Mouse (Mus musculus) Patski (cell line): ENCODE measurements around the gene Vwf. TPM values are rescaled to one million over a fixed set of nuclear protein-coding genes. Genes with fewer than 3 reads are reported as not detected.
A peak's percentile ranks its signal among the peaks of the same experiment; 100 is the strongest.

Source experiments
- ATAC-seq: fragments of 100-300 bp; one replicate; pipeline ENCODE4 v1.8.0; 2021
- CTCF ChIA-PET: fragments of 350-600 bp; sonication (Branson Sonifier 250); formaldehyde crosslinking; loops from one replicate; lab custom pipeline; 2022; ENCODE audit warnings: inconsistent platforms; lab: Charles Lee
- POLR2A ChIA-PET: fragments of 350-600 bp; sonication (Branson Sonifier 250); formaldehyde crosslinking; loops from one replicate; lab custom pipeline; 2022; ENCODE audit warnings: antibody characterized with exemption, inconsistent platforms; lab: Charles Lee
- DNase-seq: peaks from one replicate; pipeline ENCODE4 v3.0.0-alpha.2; 2011; ENCODE audit warnings: low read depth, low spot score
- H3K27me3 ChIP-seq: fragments of 371-371 bp; one replicate; pipeline ENCODE4 v1.5.1; 2021
- CTCF ChIP-seq: fragments of 100-300 bp; IDR thresholded peaks from one replicate; pipeline ENCODE4 v1.5.1; 2021
- in situ Hi-C: fragments of 300-500 bp; cut with MboI; formaldehyde crosslinking; loops from 3 replicates; pipeline ENCODE4 v1.11.1; 2018; ENCODE audit warnings: low pct_unique_long_range_greater_than_20kb, mixed read lengths
- polyA plus RNA-seq: library from polyadenylated mRNA; unstranded; gene quantifications from one replicate; pipeline ENCODE4 v1.2.3, GENCODE M21; 2021

The Vwf gene
- polyA plus RNA-seq, 1 experiment from 2014 or later: 0.15 TPM

DNA sequence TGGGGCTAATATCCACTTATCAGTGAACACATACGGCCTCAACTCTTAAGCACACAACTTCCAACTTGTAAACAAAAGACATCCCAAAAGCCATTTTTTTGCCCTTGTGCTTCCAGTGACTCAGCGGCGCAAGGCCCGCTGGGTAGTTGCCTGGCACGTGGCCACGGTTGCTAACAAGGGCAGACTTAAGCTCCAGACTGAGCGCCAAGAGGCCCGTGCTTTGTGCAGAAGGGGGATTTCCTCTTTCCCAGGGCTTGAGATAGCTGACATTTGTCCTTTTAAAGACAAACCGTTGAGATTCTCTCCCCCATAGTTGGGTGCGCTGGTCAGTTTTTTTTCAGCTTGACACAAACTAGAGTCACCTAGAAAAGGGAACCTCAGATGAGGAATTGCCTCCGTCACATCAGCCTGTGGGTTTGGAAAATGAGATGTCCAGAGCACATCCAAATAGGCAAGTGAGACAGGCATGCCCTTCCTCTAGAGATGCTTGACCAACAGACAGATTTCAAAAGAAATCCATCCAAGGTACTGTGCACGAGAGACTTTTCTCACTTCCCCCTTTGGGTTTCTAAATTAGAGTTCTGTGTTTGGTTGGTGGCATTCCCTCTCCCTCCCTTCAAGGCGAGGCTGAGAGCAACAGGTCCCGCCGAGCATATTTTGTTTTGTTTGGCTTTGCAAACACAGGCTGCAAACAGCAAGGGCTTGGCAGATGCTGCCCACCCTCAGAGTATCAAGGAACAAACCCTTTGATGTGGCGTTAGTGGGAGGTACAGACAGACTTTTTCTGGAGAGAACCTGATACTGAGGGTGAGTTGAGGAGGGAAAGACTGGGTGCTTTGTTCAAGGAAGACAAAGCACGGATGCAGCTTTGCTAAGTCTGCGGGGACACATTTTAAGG lies 26.0 kb downstream of the Vwf start:
- CTCF ChIA-PET: no interaction called here
- TF ChIP-seq CTCF: no peak
- DNase-seq (no peak), ATAC-seq (no peak)
- in situ Hi-C loops: no loop called here
- POLR2A ChIA-PET: interaction anchor here (0.8 kb wide), 1 partner anchor 148 kb away, joined by 3 read pairs; no protein-coding TSS in a partner anchor
- no peaks in the 10 kb centered on the region for H3K27me3 ChIP-seq

DNA sequence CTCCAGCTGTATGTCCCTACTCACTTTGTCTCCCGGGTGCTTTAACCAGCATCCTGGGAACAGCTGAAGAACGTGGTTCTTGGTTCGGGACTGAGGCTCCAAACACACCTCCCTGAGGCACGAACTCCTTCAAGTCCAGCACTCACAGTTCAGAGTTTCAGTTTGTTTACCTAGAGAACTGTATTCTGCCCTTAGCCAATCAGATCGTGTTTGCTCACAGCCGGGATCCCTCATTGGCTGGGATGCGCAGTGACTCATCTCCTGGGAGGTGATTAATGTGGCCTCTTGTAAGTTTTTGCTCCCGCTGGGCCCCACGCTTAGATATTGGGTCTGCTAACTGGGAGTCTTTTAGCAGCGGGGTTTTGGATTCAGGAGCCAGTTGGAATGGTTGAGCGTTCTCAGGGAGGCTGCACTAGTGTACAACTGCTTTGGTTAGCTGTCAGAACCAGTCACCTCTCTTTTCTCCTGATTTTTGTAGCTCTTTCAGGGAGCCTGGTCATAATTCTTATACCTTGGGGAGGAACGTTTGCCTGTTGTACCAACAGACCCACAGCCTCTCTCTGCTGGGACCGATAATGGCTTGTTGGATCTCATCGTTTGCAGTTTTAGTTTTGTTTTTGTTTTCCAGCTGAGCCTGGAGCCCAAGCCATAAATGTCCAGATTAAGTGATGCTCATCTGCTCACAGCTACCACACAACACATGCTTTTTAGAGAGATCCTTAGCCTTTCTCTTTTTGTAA lies 26.8 kb downstream of the Vwf start:
- POLR2A ChIA-PET: no interaction called here
- in situ Hi-C loops: no loop called here
- CTCF ChIA-PET: no interaction called here
- TF ChIP-seq CTCF: no peak
- H3K27me3 ChIP-seq: no peaks in the 10 kb centered on the region
- ATAC-seq: peak; percentile 53
- no peak for DNase-seq

DNA sequence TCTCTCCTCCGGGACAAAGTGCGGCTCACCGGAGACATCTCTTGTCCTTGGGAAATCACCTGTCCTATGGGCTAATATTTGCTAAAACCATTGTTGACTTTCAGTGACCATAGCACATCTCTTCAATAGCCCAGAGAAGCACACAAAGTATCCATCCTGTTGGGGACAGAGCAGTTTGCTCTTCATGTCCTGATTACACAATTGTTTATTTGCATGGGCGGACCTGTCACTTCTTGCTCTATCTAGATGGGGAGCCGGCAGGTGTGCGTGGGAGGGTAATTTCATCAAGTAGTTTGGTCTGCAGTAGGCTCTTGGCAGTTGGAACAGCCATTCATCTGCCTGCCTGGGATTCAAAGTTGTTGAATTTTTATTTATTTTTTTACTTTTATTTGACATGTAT lies 28.5 kb downstream of the Vwf start:
- no peak for TF ChIP-seq CTCF
- CTCF ChIA-PET: no interaction called here
- in situ Hi-C loops: no loop called here
- H3K27me3 ChIP-seq: no peaks in the 10 kb centered on the region
- DNase-seq (no peak), ATAC-seq (no peak)
- POLR2A ChIA-PET: interaction anchor here (0.6 kb wide), 1 partner anchor 65 kb away, joined by 5 read pairs; no protein-coding TSS in a partner anchor

DNA sequence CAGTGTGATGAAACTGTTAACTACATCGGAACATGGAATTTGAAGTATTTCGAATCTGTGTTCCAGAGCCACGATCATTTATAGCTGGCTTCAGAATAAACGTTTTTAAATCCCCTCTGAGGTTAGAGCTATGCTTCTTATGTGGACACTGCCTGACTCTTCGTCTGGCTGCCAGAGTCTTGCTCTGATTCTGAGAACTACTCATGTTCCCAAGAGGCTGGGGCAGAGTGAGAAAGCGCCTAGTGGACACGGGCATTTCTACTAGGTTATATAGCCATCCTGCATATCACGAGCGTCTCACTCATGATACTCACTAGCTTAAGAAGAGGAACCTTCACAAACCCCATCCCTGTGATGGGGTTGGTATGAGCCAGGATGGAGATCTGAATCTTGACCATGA lies 30.7 kb downstream of the Vwf start:
- in situ Hi-C loops: no loop called here

DNA sequence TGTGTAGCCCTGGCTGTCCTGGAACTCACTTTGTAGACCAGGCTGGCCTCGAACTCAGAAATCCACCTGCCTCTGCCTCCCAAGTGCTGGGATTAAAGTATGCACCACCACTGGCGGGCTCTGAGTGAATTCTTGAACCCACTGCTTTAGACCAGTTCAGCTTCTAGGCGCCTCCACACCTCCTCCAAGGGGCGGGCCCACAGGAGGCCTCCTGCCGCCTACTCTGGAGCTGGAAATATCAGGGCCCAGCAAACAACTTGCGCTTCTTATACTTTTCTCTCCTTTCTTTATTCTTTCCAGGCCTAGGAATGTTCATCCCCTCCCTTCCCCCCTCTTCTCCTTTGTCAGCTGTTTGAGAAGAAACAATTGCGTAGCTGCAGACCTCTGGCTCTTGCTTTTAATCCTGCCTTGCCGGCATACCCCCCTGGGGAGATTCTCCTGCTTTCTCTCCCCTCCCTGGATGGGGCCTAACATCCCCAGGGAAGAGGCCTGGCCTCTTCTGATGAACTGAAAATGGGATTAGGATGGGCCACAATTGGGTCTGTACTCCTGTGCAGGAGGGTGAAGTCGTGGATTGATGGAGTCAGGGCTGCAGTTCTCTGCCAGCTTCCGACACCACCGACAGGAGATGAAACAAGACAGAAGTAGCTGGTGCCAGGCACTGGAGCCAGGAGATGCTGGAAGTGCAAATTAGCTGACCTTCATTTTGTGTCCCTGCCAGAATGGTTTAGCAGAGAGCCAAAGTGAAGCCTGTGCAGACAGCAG lies 31.5 kb downstream of the Vwf start:
- POLR2A ChIA-PET: no interaction called here
- no peak for TF ChIP-seq CTCF
- in situ Hi-C loops: no loop called here

More for the DNA sequence above, 30.7 kb downstream of the Vwf start:
- TF ChIP-seq CTCF: no peak
- no peaks in the 10 kb centered on the region for H3K27me3 ChIP-seq
- POLR2A ChIA-PET: no interaction called here
- CTCF ChIA-PET: no interaction called here
- no peak for DNase-seq
- peak; percentile 8 for ATAC-seq

DNA sequence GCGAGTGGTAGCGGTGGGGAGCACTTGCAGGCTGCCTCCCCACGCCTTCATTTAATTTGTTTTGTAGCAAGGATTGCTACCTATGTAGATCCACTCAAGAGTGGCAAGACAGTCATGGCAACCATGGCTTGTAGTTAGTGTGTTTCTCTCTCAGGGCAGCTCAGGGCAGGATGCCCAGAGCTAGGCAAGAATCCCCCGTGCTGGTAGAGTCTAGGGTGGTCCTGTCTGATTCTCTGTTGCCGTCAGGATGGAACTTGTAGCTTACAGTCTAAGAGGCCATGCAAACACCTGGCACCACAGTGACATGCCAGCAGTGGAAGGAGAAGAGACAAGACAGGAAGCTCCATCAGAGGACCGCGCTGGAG lies 32.1 kb downstream of the Vwf start:
- in situ Hi-C loops: no loop called here
- POLR2A ChIA-PET: no interaction called here
- H3K27me3 ChIP-seq: no peaks in the 10 kb centered on the region
- DNase-seq (no peak), ATAC-seq (no peak)
- TF ChIP-seq CTCF: no peak
- CTCF ChIA-PET: no interaction called here

More for the DNA sequence above, 31.5 kb downstream of the Vwf start:
- no peaks in the 10 kb centered on the region for H3K27me3 ChIP-seq
- ATAC-seq (no peak), DNase-seq (no peak)
- CTCF ChIA-PET: no interaction called here

DNA sequence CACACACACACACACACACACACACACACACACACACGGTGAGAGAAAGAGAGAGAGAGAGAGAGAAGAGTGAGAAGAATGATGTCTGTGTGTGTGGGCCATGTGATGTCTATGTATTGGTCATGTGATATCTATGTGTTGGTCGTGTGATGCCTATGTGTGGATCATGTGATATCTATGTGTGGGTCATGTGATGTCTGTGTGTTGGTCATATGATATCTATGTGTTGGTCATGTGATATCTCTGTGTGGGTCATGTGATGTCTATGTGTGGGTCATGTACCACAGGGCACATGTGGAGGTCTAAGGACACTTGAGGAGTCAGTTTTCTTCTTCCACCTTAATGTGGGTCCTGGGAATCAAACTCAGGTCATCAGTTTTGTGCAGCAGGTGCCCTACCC lies 33.3 kb downstream of the Vwf start:
- no peaks in the 10 kb centered on the region for H3K27me3 ChIP-seq
- no peak for TF ChIP-seq CTCF
- DNase-seq (no peak), ATAC-seq (no peak)
- ChIA-PET CTCF (no interaction called here), POLR2A (no interaction called here)
- in situ Hi-C loops: no loop called here

DNA sequence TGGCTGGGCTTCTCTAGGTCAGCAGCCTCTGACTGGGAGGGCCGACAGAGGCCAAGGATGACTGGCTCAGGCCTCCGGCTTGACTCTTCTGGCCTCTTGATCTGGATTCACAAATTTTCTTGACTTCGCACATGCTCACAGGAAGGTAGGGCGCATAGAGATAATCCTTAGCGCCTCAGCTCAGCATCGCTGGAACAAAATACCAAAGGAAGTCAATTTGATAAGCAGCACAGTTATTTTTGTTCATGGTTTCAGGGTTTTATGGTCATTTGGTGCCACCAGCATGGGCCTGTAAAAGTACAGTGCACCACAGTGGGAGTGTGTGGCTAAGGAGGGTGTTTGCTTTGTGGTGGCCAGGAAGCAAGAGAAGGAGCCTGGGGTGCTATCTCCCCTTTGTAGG lies 37.1 kb downstream of the Vwf start:
- ChIA-PET POLR2A (no interaction called here), CTCF (no interaction called here)
- in situ Hi-C loops: no loop called here
- no peak for TF ChIP-seq CTCF
- DNase-seq: no peak
- no peaks in the 10 kb centered on the region for H3K27me3 ChIP-seq
- ATAC-seq: no peak

DNA sequence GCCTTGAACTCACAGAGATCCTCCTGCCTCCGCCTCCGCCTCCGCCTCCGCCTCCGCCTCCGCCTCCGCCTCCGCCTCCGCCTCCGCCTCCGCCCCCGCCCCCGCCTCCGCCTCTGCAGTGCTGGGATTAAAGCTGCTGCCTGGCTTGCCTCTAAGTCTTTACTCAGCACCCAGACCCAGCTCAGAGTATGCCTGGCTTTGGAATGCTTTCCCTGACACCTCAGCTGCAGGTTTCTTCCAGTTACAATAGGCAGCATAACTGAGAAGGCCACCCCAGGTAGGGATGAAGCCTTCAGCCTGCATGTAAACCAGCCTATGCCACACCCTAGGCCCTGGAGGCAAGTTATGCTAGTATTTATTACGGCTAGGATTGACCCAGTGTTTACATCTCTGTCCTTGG lies 37.7 kb downstream of the Vwf start:
- in situ Hi-C loops: no loop called here
- POLR2A ChIA-PET: no interaction called here
- ATAC-seq (no peak), DNase-seq (no peak)
- TF ChIP-seq CTCF: no peak
- CTCF ChIA-PET: no interaction called here
- H3K27me3 ChIP-seq: no peaks in the 10 kb centered on the region

DNA sequence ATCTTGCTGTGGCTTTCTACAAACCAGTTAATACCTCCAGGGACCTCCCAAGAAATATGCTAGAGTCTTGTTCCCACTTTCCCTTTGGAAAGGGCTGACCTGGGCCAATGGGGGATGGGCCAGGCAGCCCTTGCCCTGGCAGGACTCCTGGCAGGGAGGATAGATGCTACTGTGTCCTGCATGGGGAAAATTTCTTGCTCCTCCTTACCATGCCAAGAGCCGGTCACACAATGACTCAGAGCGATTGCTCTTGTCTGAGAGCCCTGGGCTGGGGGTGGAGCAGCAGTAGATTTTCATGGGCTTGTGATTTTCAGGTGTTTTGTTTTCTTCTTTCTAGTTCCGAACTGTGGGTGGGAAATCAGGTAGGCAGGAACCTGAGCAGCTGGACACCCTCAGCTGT lies 39.0 kb downstream of the Vwf start:
- ChIA-PET POLR2A (no interaction called here), CTCF (interaction anchor here (1.2 kb wide), 1 partner anchor 15 kb away, joined by 3 read pairs; no protein-coding TSS in a partner anchor)
- DNase-seq: no peak

More for the DNA sequence above, 39.0 kb downstream of the Vwf start:
- in situ Hi-C loops: no loop called here
- ATAC-seq: peak; percentile 40
- no peak for TF ChIP-seq CTCF
- H3K27me3 ChIP-seq: no peaks in the 10 kb centered on the region
